Mouse (Mus musculus): Measurements from ENCODE around the gene Gm10354. TPM values are rescaled to one million over a fixed set of nuclear protein-coding genes. Genes with fewer than 3 reads are reported as not detected.
"Not testable (repeated sequence)": the region's sequence is repeated elsewhere in the genome, so short reads cannot be mapped to it uniquely, and the experiment has no call there.

The Gm10354 gene
- total RNA-seq, 2 experiments from 2014 or later: not detected

GRCm38 (mm10) chr5:14955928-14956706 is 22.6 kb downstream of the Gm10354 start:
- ATAC-seq (ENCODE audit: poor library complexity, severe bottlenecking): not testable (repeated sequence)

GRCm38 (mm10) chr5:14953587-14953986 is 25.1 kb downstream of the Gm10354 start:
- ATAC-seq (ENCODE audit: poor library complexity, severe bottlenecking): not testable (repeated sequence)

- not testable (repeated sequence) for ATAC-seq (ENCODE audit: poor library complexity, severe bottlenecking)
Observed at GRCm38 (mm10) chr5:14952749-14953148, 26.0 kb downstream of the Gm10354 start.

GRCm38 (mm10) chr5:14951822-14952221 is 26.9 kb downstream of the Gm10354 start:
- ATAC-seq (ENCODE audit: poor library complexity, severe bottlenecking): not testable (repeated sequence)

GRCm38 (mm10) chr5:14947482-14948198 is 31.1 kb downstream of the Gm10354 start:
- not testable (repeated sequence) for ATAC-seq (ENCODE audit: poor library complexity, severe bottlenecking)

- not testable (repeated sequence) for ATAC-seq (ENCODE audit: poor library complexity, severe bottlenecking)
Observed at GRCm38 (mm10) chr5:14945524-14945923, 33.2 kb downstream of the Gm10354 start.

DNA sequence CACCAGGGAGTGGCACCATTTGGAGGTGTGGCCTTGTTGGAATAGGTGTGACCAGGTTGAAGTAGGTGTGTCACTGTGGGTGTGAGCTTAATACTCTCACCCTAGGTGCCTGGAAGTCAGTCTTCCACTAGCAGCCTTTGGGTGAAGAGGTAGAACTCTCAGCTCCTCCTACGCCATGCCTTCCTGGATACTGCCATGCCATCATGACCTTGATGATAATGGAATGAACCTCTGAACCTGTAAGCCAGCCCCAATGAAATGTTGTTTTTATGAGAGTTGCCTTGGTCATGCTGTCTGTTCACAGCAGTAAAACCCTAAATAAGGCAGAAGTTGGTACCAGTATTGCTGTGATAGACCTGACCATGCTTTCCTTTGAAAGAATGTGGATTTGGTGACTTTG is 37.7 kb downstream of the Gm10354 start:
- ATAC-seq (ENCODE audit: poor library complexity, severe bottlenecking): not testable (repeated sequence)

DNA sequence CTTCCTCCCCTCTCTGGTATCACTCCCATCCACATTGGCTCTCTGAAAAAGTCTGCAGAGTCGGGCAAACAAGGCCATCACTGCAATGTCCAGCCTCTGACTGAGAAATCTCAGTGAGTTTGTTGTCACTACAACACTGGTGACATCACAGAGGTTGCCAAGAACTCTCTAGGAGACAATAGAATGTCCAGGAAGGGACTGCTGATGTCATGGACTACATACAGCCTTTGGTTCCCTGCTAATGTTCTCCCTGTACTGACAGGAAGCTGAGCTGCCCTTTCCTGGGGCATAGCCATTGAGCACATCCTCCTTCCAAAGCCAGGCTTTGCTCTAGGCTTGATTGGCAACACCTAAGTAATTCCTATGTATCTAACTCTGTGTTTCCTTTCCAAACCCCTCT is 40.4 kb downstream of the Gm10354 start, which contains the start of gene Speer4e:
Gene Speer4e (minus strand): TSS at position 101 of the 400 bp plus-strand sequence.
- not testable (repeated sequence) for ATAC-seq (ENCODE audit: poor library complexity, severe bottlenecking)

DNA sequence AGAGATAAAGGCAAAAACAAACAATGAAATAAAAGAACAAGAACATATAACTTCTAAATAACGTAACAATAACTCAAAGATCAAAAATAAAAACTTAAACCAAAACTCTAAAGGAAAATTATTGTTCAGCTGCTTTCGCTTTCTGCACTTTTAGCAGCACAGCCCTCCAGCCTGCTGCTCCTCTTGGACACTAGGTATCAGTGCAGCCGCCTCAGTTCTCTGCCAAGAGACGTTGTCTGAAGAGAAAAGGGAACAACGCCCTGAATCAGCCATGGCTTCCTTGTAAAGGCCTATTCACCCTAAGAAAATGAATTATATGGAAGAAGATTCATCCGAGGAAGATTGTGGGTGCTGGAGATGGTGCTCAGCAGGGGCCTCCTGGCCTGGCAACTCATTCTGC is 45.0 kb downstream of the Gm10354 start:
- not testable (repeated sequence) for ATAC-seq (ENCODE audit: poor library complexity, severe bottlenecking)

DNA sequence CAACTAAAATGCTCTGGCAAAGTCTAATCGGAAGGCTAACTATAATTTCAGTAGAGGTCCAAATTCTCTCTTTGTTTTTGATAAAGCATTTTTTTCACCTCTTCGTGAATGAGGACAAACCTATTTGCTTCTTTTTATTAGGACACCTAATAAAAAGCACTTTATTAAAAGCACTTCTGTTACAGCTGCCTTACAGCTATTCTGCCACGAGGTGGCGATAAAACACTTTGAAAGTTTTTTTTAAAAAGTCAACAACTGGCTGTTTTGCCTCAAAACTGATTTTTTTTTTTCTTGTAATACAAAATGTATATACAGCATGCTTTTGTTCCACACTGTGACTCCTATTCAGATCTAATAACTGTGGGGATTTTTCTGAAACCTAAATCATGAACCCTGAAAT is 51.7 kb downstream of the Gm10354 start:
- not testable (repeated sequence) for ATAC-seq (ENCODE audit: poor library complexity, severe bottlenecking)

Other genes with a start within 250 kb of the Gm10354 start
- gene Gm9758, start 64.0 kb downstream of the Gm10354 start, total RNA-seq (2015): not detected in 2 replicates
- not detected in 2 replicates for gene Gm9758, start 64.0 kb downstream of the Gm10354 start, total RNA-seq (2017)
- gene Speer4e, start 40.5 kb downstream of the Gm10354 start, total RNA-seq (2015): not detected in 2 replicates
- gene Speer4e, start 40.5 kb downstream of the Gm10354 start, total RNA-seq (2017): not detected in 2 replicates
- not detected in 2 replicates for gene Gm17019, start 54.1 kb upstream of the Gm10354 start, total RNA-seq (2015)
- gene Gm17019, start 54.1 kb upstream of the Gm10354 start, total RNA-seq (2017): not detected in 2 replicates

Measured in megakaryocyte, adult 5-6 weeks (primary cell).